Mouse (Mus musculus) forebrain, embryonic 12.5 days (tissue): ENCODE results near the gene Mfsd2b. TPM values are rescaled to one million over a fixed set of nuclear protein-coding genes. Genes with fewer than 3 reads are reported as not detected.
"Not testable (repeated sequence)": the region's sequence is repeated elsewhere in the genome, so short reads cannot be mapped to it uniquely, and the experiment has no call there.

Source experiments
- ATAC-seq: fragments of 200-750 bp; cut with Nextera tagmentation; 2 replicates; pipeline ENCODE4 v1.8.0; 2017; ENCODE audit warnings: moderate TSS enrichment; ENCODE audit not compliant: low FRiP score
- H3K27ac ChIP-seq: fragments of 300-500 bp; sonication (generic); 2 replicates; pipeline ENCODE4 v1.5.1; 2016; ENCODE audit warnings: mild to moderate bottlenecking
- H3K27me3 ChIP-seq: fragments of 300-500 bp; sonication (generic); 2 replicates; pipeline ENCODE4 v1.6.1; 2016; ENCODE audit warnings: mild to moderate bottlenecking
- H3K36me3 ChIP-seq: fragments of 300-500 bp; sonication (generic); replicated peaks from 2 replicates; pipeline ENCODE4 v1.6.1; 2016; ENCODE audit warnings: mild to moderate bottlenecking
- H3K4me1 ChIP-seq: fragments of 300-500 bp; sonication (generic); 2 replicates; pipeline ENCODE4 v1.6.1; 2016
- H3K4me2 ChIP-seq: fragments of 300-500 bp; sonication (generic); 2 replicates; pipeline ENCODE4 v1.6.1; 2016; ENCODE audit warnings: mild to moderate bottlenecking, moderate library complexity
- H3K4me3 ChIP-seq: fragments of 300-500 bp; sonication (generic); replicated peaks from 2 replicates; pipeline ENCODE4 v1.5.1; 2016; ENCODE audit warnings: mild to moderate bottlenecking
- H3K9ac ChIP-seq: fragments of 300-500 bp; sonication (generic); 2 replicates; pipeline ENCODE4 v1.6.1; 2016; ENCODE audit warnings: mild to moderate bottlenecking
- H3K9me3 ChIP-seq: fragments of 300-500 bp; sonication (generic); 2 replicates; pipeline ENCODE4 v1.6.1; 2016
- WGBS: fragments of 180-500 bp; shearing (Covaris S2); methylation state at CpG from one replicate; pipeline ENCODE4 v1.1.7; 2016; 5-methylcytosine and 5-hydroxymethylcytosine counted together
- polyA plus RNA-seq: library from polyadenylated mRNA; unstranded; fragments of >200 nt; fragmentation: Nextera tagmentation; extraction: Ambion mirVana; gene quantifications from 2 replicates; pipeline ENCODE4 v1.2.1, GENCODE M21; 2016

Gene Mfsd2b
- polyA plus RNA-seq, 1 experiment from 2014 or later = 2.5 TPM

- no peak for ATAC-seq
- no peaks in the 10 kb centered on the region for H3K27me3 ChIP-seq
- peaks cover 15% of the 10 kb centered on the region for H3K36me3 ChIP-seq
- no peak overlapping the region for H3K4me2 ChIP-seq
- H3K4me1 ChIP-seq = no peaks in the 10 kb centered on the region
- no peak overlapping the region for H3K9ac ChIP-seq
- no peak overlapping the region for H3K27ac ChIP-seq
- WGBS = 90% methylated on average over 5 of the region's 5 CpGs
- no peak overlapping the region for H3K4me3 ChIP-seq
- H3K9me3 ChIP-seq = no peaks in the 10 kb centered on the region
Measured at GRCm38 (mm10) chr12:4898024-4898423, 23.9 kb upstream of the Mfsd2b start.

DNA sequence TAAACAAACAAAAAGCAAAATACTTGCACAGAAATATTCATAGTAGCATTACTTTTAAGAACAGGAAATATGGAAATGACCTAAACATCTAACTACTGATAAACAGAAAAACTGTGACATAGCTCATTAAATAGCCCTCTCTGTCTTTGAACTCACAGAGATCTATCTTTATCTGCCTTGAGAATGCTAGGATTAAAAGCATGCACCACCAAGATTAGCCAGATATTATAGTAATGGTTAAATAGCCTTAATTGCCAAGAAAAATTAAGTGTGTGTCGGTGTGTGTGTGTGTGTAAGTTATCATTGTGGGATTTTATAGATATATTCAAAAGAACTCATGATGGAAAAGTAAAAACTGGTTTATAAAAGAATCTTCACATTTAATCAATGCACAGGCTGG is 15.7 kb upstream of the Mfsd2b start:
- no peak overlapping the region for H3K4me3 ChIP-seq
- no peaks in the 10 kb centered on the region for H3K4me1 ChIP-seq
- H3K36me3 ChIP-seq = peaks cover 14% of the 10 kb centered on the region
- H3K27ac ChIP-seq = no peak overlapping the region
- no peaks in the 10 kb centered on the region for H3K27me3 ChIP-seq
- WGBS = 88% methylated on average over 1 of the region's 1 CpGs
- no peak overlapping the region for H3K4me2 ChIP-seq
- ATAC-seq = no peak
- H3K9me3 ChIP-seq = no peaks in the 10 kb centered on the region
- H3K9ac ChIP-seq = no peak overlapping the region

DNA sequence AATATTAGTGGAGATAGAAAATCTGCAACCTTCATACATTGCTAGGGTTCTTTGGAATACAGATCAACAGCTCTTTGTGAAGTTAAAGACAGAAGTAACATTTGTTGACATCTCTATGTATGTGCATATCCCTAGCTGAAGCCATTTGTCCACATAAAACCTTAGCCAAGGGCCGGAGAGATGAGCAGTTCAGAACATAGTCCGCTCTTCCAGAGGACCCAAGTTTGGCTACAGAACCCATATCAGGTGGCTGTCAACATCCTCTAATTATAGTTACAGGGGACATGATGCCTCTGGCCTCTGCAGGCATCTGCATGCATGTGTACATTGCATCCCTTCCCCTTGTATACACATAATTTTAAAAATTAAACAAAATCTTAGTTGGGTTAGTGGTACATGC is 15.1 kb upstream of the Mfsd2b start:
- H3K36me3 ChIP-seq = peaks cover 12% of the 10 kb centered on the region
- ATAC-seq = no peak
- H3K27ac ChIP-seq = no peak overlapping the region
- WGBS = 90% methylated on average over 2 of the region's 2 CpGs
- no peaks in the 10 kb centered on the region for H3K27me3 ChIP-seq
- no peak overlapping the region for H3K4me2 ChIP-seq
- H3K4me1 ChIP-seq = no peaks in the 10 kb centered on the region
- no peaks in the 10 kb centered on the region for H3K9me3 ChIP-seq
- H3K4me3 ChIP-seq = no peak overlapping the region
- H3K9ac ChIP-seq = no peak overlapping the region

GRCm38 (mm10) chr12:4888739-4889138 is 14.6 kb upstream of the Mfsd2b start:
- Histone ChIP-seq H3K9ac (no peak overlapping the region), H3K4me1 (no peaks in the 10 kb centered on the region), H3K4me3 (no peak overlapping the region), H3K9me3 (no peaks in the 10 kb centered on the region), H3K4me2 (no peak overlapping the region), H3K27me3 (no peaks in the 10 kb centered on the region), H3K27ac (no peak overlapping the region), H3K36me3 (peaks cover 8% of the 10 kb centered on the region)
- no peak for ATAC-seq

DNA sequence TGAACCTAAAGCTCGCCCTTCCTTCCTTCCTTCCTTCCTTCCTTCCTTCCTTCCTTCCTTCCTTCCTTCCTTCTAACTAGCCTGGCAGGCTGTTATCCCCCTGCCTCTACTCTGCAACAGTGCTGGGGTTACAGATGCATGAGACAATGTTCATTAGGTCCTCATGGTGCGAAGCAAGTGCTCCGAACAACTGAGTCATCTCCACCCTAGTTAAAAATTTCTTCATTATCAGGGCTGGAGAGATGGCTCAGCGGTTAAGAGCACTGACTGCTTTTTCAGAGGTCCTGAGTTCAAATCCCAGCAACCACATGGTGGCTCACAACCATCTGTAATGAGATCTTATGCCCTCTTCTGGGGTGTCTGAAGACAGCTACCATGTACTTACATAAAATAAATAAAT is 12.4 kb upstream of the Mfsd2b start:
- WGBS = 95% methylated on average over 4 of the region's 4 CpGs
- H3K4me3 ChIP-seq, H3K36me3 ChIP-seq, H3K27ac ChIP-seq, H3K9ac ChIP-seq, H3K9me3 ChIP-seq, H3K27me3 ChIP-seq, ATAC-seq, H3K4me2 ChIP-seq, H3K4me1 ChIP-seq: not testable (repeated sequence)

- no peaks in the 10 kb centered on the region for H3K4me1 ChIP-seq
- 92% methylated on average over 1 of the region's 1 CpGs for WGBS
- H3K9ac ChIP-seq = no peak overlapping the region
- no peak overlapping the region for H3K27ac ChIP-seq
- peaks cover 11% of the 10 kb centered on the region for H3K36me3 ChIP-seq
- no peak for ATAC-seq
- H3K27me3 ChIP-seq = no peaks in the 10 kb centered on the region
- no peaks in the 10 kb centered on the region for H3K9me3 ChIP-seq
- no peak overlapping the region for H3K4me2 ChIP-seq
- H3K4me3 ChIP-seq = no peak overlapping the region
Measured at GRCm38 (mm10) chr12:4885062-4885461, 10.9 kb upstream of the Mfsd2b start.

GRCm38 (mm10) chr12:4882086-4882485 is 7.9 kb upstream of the Mfsd2b start:
- no peaks in the 10 kb centered on the region for H3K9me3 ChIP-seq
- H3K4me2 ChIP-seq = no peak overlapping the region
- no peaks in the 10 kb centered on the region for H3K27me3 ChIP-seq
- H3K36me3 ChIP-seq = peaks cover 19% of the 10 kb centered on the region
- no peak overlapping the region for H3K9ac ChIP-seq
- H3K27ac ChIP-seq = no peak overlapping the region
- H3K4me3 ChIP-seq = no peak overlapping the region
- H3K4me1 ChIP-seq = no peaks in the 10 kb centered on the region
- WGBS = 95% methylated on average over 2 of the region's 2 CpGs
- no peak for ATAC-seq

DNA sequence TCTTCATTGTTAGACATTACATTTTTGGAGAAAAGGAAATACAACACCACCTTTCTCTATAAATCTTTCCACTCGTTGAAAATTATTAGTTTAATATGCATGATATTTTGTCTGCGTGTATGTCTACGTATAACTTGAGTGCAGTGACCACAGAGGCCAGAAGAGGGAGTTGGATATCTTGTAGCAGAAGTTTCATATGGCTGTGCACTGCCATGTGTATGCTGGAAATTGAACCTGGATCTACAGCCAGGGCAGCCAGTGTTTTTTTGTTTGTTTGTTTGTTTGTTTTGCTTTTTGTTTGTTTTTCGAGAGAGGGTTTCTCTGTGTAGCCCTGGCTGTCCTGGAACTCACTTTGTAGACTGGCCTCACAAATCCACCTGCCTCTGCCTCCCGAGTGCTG is 4.9 kb upstream of the Mfsd2b start:
- Histone ChIP-seq H3K9me3 (no peaks in the 10 kb centered on the region), H3K27ac (no peak overlapping the region), H3K36me3 (peaks cover 19% of the 10 kb centered on the region), H3K4me2 (no peak overlapping the region), H3K9ac (no peak overlapping the region), H3K4me1 (peaks cover 6% of the 10 kb centered on the region), H3K27me3 (no peaks in the 10 kb centered on the region), H3K4me3 (no peak overlapping the region)
- no peak for ATAC-seq
- 94% methylated on average over 5 of the region's 5 CpGs for WGBS

DNA sequence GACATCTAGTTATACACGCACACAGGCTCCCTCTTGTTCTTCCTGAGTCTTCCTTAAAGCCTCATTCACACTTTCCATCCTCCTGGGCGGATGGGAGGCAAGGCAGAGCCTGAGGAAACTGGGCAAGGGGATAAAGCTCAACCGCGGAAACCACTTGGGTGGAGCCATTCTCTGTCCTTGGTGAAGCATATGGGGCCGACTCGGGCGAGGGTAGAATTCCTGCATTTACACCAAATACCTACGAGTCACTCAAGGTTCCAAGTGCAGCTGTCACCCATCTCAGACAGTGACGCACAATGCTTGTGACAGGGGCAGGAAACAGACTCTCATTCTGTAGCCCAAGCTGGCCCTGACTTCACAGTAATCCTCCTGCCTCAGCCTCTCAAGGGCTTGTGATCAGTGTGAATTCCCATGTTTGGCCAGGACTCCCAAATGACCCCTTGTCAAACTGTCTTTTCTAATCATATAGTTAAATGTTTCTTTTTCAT is 4.2 kb upstream of the Mfsd2b start:
- H3K4me2 ChIP-seq = no peak overlapping the region
- H3K4me1 ChIP-seq = peaks cover 10% of the 10 kb centered on the region
- no peak overlapping the region for H3K9ac ChIP-seq
- H3K27ac ChIP-seq = no peak overlapping the region
- peaks cover 19% of the 10 kb centered on the region for H3K36me3 ChIP-seq
- WGBS = 85% methylated on average over 9 of the region's 9 CpGs
- no peak for ATAC-seq
- H3K27me3 ChIP-seq = peaks cover 6% of the 10 kb centered on the region
- H3K4me3 ChIP-seq = no peak overlapping the region
- no peaks in the 10 kb centered on the region for H3K9me3 ChIP-seq

DNA sequence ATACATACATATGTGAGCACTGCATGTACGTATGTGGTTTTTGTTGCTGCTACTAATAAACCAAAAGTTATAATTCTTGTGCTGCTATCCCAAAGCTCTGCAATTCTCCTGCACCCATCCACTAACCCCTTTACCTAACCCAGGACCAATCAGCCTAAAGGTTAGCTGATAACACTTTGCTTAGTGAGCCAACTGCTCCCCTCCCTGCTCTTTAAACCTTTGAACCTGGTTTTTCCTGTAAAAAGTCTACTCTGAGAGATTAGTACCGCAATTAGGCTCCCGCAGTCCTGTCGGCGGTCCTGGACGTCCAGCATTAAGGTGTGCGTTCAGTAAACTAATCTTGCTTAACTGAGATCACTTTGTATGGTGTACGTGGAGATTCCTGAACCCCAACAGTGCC is 1.5 kb upstream of the Mfsd2b start:
- H3K36me3 ChIP-seq = peaks cover 8% of the 10 kb centered on the region
- H3K27ac ChIP-seq = no peak overlapping the region
- WGBS = 75% methylated on average over 8 of the region's 8 CpGs
- H3K27me3 ChIP-seq = peaks cover 14% of the 10 kb centered on the region
- ATAC-seq = no peak
- no peak overlapping the region for H3K4me2 ChIP-seq
- no peak overlapping the region for H3K4me3 ChIP-seq
- peaks cover 10% of the 10 kb centered on the region for H3K4me1 ChIP-seq
- H3K9me3 ChIP-seq = no peaks in the 10 kb centered on the region
- no peak overlapping the region for H3K9ac ChIP-seq

- Histone ChIP-seq H3K36me3 (no peaks in the 10 kb centered on the region; the same call in 1 of the 2 replicates), H3K4me3 (peak overlapping the region; percentile 35), H3K27me3 (peaks cover 14% of the 10 kb centered on the region), H3K4me1 (peaks cover 10% of the 10 kb centered on the region), H3K27ac (no peak overlapping the region), H3K4me2 (peak overlapping the region; percentile 76), H3K9ac (0 out of 2 replicates have a peak overlapping the region, but pooled peaks have one; percentile 49), H3K9me3 (no peaks in the 10 kb centered on the region)
- ATAC-seq = no peak
- 85% methylated on average over 6 of the region's 6 CpGs for WGBS
Measured at GRCm38 (mm10) chr12:4873531-4873930, 628 bp downstream of the Mfsd2b start.

GRCm38 (mm10) chr12:4872983-4873477 is 1.1 kb downstream of the Mfsd2b start:
- WGBS = 79% methylated on average over 5 of the region's 5 CpGs
- no peaks in the 10 kb centered on the region for H3K9me3 ChIP-seq
- no peak overlapping the region for H3K4me2 ChIP-seq
- peaks cover 14% of the 10 kb centered on the region for H3K27me3 ChIP-seq
- H3K36me3 ChIP-seq = no peaks in the 10 kb centered on the region
- peaks cover 10% of the 10 kb centered on the region for H3K4me1 ChIP-seq
- H3K4me3 ChIP-seq = no peak overlapping the region
- no peak for ATAC-seq
- H3K27ac ChIP-seq = no peak overlapping the region
- no peak overlapping the region for H3K9ac ChIP-seq

DNA sequence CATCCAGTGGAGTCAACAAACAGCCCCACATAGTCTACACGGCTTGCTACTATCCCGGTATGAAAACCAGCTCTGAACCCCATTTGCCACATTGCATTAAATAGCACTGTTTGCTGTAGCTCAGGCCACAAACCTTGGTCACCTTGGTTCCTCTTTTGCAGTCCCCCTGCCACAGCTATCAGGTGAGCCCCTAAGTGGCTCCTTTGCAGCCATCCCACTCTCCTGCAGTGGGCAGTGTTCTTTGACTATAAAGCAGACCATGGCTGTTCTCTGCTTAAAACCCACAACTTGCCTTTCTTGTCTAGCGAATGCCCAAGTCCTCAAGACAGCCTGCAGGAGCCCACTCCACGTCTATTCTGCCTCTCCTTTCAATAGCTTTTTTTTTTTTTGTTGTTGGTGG is 1.9 kb downstream of the Mfsd2b start:
- 54% methylated on average over 4 of the region's 4 CpGs for WGBS
- no peak overlapping the region for H3K27ac ChIP-seq
- no peak overlapping the region for H3K4me3 ChIP-seq
- peaks cover 10% of the 10 kb centered on the region for H3K4me1 ChIP-seq
- ATAC-seq = no peak
- no peak overlapping the region for H3K4me2 ChIP-seq
- no peaks in the 10 kb centered on the region for H3K36me3 ChIP-seq
- H3K9ac ChIP-seq = no peak overlapping the region
- peaks cover 14% of the 10 kb centered on the region for H3K27me3 ChIP-seq
- H3K9me3 ChIP-seq = no peaks in the 10 kb centered on the region
